Mouse (Mus musculus): Measurements from ENCODE around the gene Clpb.
"Not testable (repeated sequence)": the region's sequence is repeated elsewhere in the genome, so short reads cannot be mapped to it uniquely, and the experiment has no call there.

Gene Clpb

DNA sequence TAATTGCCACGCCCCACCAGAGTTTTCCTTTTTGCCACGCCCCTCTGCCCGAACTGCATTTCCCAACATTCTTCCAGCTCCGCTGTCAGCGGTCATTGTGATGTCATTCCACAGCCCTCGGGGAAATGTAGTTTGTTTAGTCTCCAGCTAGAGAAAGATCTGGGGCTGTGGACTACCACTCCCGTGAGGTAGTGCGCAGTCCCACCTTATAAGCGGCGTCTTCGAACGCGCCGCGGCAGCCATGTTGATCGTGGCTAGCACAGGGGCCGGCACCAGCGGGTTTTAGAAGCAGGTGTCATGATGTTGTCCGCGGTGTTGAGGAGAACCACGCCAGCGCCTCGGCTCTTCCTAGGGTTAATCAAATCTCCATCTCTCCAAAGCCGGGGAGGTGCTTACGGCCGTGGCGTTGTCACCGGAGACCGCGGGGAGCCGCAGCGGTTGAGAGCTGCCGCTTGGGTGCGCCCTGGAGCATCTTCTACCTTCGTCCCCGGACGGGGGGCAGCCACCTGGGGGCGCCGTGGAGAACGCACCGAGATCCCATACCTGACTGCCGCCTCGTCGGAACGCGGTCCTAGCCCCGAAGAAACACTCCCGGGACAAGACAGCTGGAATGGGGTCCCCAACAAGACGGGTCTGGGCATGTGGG is at the start of gene Clpb:
Clpb (plus strand) TSS at position 120 of the 646 bp plus-strand sequence.
- peak; percentile 95 to 97 for DNase-seq (ENCODE audit: inconsistent age in 2 of 2, low spot score in 1 of 2)

GRCm38 (mm10) chr7:101615406-101615805 is 48.0 kb upstream of the Clpb start:
- peak; percentile 50 to 86 for DNase-seq (ENCODE audit: inconsistent age in 2 of 2, low spot score in 1 of 2)

DNA sequence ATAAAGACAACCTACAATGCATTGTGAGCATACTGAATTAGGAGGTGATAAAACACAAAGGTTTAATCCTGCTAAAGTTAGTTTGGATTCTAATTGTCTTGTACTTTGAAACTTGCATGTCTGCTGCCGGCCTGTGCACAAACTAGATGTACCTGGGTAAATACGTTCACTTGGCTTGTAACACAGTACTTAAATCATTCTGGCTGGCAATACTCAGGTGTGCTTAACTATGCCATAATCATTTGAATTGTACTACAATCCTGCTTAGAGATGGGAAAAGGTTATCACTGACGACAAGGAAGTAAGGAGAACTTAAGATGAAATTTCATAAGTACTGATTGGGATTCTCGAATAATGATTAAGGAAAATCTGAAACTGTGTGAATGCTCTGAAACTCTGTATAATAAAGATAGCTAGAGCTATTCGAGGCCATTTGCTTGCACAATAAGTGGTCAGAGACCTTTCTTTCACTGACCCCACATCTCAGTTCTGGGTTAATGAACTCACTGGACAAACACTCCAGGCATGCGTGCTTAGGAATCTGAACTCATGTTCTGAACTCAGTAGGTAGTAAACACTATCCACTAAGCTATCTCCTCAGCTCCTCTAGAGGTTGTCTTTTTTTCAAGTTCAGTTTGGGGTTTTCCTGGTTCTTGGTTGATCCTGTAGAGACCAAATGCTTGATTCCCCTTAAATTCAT is 47.1 kb upstream of the Clpb start:
- DNase-seq (ENCODE audit: inconsistent age in 2 of 2, low spot score in 1 of 2), result peak in 1 of 2 experiments; percentile 53

DNA sequence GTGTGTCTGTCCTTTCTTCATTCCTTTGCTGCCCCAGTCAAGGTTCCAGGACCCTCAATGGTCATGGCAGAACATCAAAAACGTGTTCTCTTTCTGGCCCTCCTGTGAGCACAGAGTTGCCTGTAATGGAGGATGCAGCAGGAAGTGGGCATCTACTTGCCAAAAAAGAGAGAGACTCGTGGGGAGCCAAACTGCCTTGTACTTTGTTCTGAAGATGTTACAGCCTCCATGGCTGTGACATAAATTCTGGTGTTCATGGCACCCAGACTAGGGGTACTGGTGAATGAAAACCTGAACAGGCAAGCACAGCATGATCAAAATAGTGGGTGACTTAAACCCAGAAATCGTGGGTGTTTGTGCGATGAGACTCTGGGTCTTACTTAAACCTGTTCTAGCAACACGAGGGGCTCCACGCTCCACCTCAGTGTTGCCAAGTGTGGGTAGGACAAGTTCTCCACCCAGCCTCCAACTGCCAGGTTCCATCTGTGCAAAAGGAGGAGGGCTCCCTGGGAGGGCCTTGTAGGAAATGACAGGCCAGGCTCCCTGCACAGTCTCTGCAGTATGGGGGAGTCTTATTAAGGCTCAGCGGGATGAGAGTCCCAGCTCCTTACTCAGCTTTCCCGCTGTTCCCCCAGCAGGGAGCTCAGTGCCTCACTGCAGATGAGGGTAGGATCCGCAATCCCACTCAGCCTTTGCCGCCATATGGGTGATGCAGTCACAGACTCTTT is 45.8 kb upstream of the Clpb start:
- no peak for DNase-seq (ENCODE audit: inconsistent age in 2 of 2, low spot score in 1 of 2)

DNA sequence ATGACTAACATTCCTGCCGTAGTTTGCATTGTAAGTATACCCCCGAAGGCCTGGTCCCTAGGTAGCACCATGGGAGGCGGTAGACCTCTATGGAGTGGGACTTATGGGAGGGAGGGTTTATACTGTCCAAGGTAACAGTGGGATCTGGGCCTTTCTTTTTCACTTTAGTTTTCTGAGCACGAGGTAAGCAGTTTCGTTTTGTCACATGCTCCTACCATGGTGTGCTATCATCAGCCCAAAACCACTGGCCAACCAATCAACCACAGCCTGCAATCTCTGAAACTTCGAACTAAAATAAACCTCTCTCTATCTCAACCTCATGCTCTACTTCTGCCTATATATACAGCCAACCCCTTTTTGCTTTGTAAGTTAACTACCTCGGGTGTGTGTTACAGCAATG is 45.2 kb upstream of the Clpb start:
- no peak for DNase-seq (ENCODE audit: inconsistent age in 2 of 2, low spot score in 1 of 2)

GRCm38 (mm10) chr7:101620373-101620772 is 43.1 kb upstream of the Clpb start:
- DNase-seq (ENCODE audit: inconsistent age in 2 of 2, low spot score in 1 of 2), result peak; percentile 31 to 79

DNA sequence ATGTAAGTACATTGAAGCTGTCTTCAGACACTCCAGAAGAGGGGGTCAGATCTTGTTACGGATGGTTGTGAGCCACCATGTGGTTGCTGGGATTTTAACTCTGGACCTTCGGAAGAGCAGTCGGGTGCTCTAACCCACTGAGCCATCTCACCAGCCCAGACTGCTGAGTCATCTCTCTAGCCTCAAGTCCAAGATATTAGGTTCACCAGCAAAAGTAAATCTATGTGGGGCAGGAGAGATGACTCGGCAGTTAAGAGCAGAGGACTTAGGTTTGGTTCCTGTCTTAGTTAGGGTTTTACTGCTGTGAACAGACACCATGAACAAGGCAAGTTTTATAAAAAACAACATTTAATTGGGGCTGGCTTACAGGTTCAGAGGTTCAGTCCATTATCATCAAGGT is 41.6 kb upstream of the Clpb start:
- not testable (repeated sequence) for DNase-seq (ENCODE audit: inconsistent age in 2 of 2, low spot score in 1 of 2)

GRCm38 (mm10) chr7:101624283-101624682 is 39.1 kb upstream of the Clpb start:
- DNase-seq (ENCODE audit: inconsistent age in 2 of 2, low spot score in 1 of 2), result peak in 1 of 2 experiments; percentile 34

DNA sequence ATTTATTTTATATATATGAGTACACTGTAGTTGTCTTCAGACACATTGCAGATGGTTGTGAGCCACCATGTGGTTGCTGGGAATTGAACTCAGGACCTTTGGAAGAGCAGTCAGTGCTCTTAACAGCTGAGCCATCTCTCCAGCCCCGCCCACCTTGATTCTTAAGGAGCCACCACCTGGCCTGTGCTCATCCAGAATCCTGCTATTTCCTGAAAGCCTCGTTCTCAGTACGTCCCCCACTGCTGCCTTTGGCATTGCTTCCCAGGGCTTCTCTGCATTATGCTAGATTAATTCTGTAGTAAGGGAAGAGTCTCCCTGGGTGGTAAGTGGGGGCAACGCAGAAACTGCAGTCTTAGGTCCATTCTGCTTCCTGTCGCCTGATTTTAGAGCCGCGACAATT is 36.3 kb upstream of the Clpb start:
- DNase-seq (ENCODE audit: inconsistent age in 2 of 2, low spot score in 1 of 2), result not testable (repeated sequence)

- no peak for DNase-seq (ENCODE audit: inconsistent age in 2 of 2, low spot score in 1 of 2)
These were observed 35.0 kb upstream of the Clpb start for GRCm38 (mm10) chr7:101628481-101628880.

DNA sequence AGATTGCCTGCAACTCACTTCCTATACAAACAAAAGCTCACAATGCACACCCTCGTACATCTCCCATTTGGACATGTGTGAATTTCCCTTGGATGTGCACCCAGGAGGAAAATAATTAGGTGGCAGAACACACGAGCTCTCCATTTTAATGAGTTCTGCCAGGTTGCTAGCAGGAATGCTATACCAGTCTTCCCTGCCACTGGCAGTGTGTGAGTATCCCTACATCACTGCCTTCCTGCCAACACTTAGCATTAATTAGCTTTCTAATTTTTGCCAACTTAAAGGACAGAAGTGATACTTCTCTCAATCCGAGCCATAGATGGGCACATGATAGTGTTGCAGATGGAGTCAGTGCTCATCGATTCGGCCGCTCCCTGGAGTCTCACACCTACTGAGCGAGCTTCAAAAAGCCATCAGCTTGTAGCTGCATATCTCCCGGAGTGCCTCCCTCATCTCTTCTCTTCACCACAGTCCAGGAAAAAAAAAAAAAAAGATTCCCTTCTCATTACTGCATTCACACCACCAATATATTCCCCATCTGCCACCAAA is 29.7 kb upstream of the Clpb start:
- no peak for DNase-seq (ENCODE audit: inconsistent age in 2 of 2, low spot score in 1 of 2)

DNA sequence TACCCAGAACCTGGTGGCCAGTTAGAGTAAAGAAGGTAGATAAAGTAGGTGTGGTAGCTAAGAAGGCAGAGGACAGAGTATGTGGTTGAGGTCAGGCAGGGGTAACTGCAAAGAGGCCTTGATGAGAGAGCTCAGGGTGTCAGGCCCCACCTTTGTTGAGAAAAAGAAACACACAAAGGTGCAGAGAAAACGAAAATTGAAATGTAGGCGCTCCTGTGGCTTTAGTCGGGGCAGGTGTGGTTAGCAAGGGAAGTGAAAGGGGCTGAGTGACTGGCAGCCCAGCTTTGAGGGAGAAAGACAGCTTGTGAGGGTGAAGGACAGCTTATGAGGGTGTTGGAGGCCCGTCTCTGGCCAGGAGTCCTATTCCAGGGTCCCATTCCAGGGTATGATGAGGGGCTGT is 28.9 kb upstream of the Clpb start:
- no peak for DNase-seq (ENCODE audit: inconsistent age in 2 of 2, low spot score in 1 of 2)

DNA sequence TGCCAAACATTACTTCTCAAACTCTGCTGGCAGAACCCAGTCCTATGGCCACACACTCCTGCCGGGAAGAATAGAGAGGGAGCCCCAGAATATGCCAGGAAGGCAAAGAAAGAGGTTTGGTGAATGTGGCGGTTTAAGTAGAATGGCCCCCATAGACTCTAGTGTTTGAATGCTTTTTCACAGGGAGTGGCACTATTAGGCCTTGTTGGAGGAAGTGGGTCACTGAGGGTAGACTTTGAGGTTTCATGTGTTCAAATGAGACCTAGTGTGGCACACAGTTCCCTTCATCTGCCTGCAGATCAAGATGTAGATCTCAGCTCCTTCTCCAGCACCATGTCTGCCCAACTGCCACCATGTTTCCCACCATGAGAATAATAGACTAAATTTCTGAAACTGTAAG is 27.4 kb upstream of the Clpb start:
- no peak for DNase-seq (ENCODE audit: inconsistent age in 2 of 2, low spot score in 1 of 2)

GRCm38 (mm10) chr7:101643879-101644278 is 19.6 kb upstream of the Clpb start:
- no peak for DNase-seq (ENCODE audit: inconsistent age in 2 of 2, low spot score in 1 of 2)

GRCm38 (mm10) chr7:101649729-101650128 is 13.7 kb upstream of the Clpb start:
- no peak for DNase-seq (ENCODE audit: inconsistent age in 2 of 2, low spot score in 1 of 2)

DNA sequence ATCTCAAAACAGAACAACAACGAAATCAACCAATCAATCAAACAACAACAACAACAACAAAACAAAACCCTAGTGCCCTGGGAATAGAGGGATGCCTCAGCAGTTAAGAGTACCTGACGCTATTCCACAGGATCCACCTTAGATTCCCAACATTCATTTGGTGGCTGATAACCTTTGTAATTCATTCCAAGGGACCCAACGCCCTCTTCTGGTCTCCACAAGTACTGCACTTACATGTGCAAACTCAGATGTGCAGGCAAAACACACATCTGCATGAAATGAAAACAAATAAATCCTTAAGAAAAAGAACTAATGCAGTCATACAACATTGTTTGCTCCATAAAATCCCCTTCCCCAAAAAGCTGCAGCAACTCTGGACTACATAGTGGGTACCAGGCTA is 12.9 kb upstream of the Clpb start:
- peak in 1 of 2 experiments; percentile 72 for DNase-seq (ENCODE audit: inconsistent age in 2 of 2, low spot score in 1 of 2)

DNA sequence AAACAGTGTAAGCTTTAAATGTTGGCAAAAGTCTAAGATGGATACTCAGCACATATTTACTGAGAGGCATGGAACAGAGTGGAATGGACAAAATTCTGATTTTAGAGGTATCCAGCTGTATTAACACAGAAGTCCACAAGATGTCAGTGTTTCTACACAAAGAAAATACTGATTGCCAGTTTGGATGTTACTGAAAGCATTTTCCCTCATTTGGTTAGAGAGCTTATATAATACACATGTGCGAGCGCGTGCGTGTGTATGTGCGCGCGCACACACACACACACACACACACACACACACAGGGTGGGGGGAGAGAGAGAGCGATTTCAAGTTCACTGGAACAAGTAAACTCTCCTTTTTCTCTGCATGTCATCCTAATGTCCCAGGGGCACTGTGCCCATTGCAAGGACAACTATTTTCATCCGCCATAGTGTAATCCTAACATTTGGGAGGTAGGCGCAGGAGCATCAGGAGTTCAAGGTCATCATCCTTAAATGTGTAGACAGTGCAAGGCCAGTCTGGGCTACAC is 9.7 kb upstream of the Clpb start:
- DNase-seq (ENCODE audit: inconsistent age in 2 of 2, low spot score in 1 of 2), result peak; percentile 60 to 84

GRCm38 (mm10) chr7:101654936-101655335 is 8.5 kb upstream of the Clpb start:
- peak; percentile 50 to 86 for DNase-seq (ENCODE audit: inconsistent age in 2 of 2, low spot score in 1 of 2)

- DNase-seq (ENCODE audit: inconsistent age in 2 of 2, low spot score in 1 of 2), result no peak
These were observed 1.4 kb upstream of the Clpb start for GRCm38 (mm10) chr7:101662006-101662405.

DNA sequence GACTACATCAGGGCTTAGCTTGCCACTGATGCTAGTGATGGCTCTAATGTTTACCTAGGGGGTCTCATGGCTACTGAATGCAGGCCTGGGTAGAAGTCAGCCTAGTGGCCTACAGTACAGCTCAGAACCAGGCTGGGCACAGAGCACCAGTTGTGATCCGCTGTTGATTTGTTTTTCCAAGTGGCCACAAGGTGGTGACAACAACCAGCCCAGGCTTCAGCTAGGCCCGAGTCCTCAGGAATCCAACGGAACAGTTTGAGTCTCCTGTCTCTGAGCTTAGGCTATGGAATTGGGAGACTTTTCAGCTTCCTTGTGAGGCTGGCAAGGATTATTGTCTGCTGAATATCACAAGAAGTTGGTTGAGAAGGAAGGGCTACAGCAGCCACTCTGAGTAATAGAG is 3.1 kb downstream of the Clpb start:
- peak; percentile 57 to 79 for DNase-seq (ENCODE audit: inconsistent age in 2 of 2, low spot score in 1 of 2)

DNA sequence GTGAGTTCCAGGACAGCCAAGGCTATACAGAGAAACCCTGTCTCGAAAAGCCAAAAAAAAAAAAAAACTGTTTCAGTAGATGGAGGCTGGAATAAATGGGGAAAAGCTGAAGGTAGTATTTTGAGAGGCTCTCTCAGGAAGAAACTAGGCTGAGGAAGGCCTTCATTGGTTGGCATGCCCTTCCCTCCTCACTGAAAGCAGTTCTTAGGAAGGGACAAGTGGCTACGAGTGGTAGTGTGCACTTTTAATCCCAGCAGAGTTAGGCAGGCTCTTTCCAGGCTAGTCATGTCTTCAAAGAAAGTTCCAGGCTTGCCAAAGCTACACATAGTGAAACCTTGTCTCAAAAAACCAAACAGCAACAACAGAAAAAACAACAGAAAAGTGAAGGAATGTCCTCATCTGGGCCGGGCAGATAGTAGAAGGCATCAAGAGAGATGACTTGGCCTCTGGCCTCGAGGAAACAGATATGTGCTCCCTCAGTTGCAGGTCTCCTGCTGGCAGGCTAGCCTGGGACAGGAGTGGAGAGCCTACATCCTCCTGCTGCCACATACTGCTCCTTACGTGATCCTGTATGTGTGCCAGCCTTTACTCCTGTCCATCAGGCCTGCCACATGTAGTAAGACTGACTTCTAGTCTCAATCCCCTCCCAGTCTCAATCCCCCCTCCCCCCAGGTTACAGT is 8.3 kb downstream of the Clpb start:
- DNase-seq (ENCODE audit: inconsistent age in 2 of 2, low spot score in 1 of 2), result no peak
